Mouse (Mus musculus) thymus, postnatal 14 days (tissue): ENCODE results near the gene Rbm24.

Experiments
- DNase-seq: peaks from one replicate; pipeline ENCODE4 v3.0.0; 2021

Gene Rbm24

GRCm38 (mm10) chr13:46418141-46418601 is at the start of gene Rbm24:
Gene Rbm24, plus strand, starts transcription at chr13:46418434.
- peak; percentile 79 for DNase-seq

- DNase-seq, result no peak
Observed at GRCm38 (mm10) chr13:46372884-46373283, 45.4 kb upstream of the Rbm24 start.

GRCm38 (mm10) chr13:46375371-46375770 is 42.9 kb upstream of the Rbm24 start:
- DNase-seq, result no peak

- no peak for DNase-seq
Observed at GRCm38 (mm10) chr13:46387396-46387795, 30.8 kb upstream of the Rbm24 start.

DNA sequence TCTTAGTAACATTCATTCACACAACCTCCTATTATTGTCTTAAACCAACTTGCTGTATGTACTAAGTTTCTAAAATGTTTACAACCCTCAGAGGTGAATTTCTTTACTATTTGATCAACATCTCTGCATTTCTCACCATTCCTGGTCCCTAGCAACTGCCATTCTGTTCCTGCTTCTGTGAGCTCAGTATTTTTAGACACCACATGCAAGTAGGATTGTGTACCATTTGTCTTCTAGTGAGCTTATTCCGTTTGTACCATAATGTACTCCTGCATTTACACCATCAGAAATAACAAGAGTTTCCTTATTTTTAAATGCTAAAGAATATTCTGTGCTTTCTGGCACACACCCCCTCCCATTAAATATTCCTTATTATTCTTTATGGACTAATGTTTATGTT is 26.6 kb upstream of the Rbm24 start:
- DNase-seq, result no peak

DNA sequence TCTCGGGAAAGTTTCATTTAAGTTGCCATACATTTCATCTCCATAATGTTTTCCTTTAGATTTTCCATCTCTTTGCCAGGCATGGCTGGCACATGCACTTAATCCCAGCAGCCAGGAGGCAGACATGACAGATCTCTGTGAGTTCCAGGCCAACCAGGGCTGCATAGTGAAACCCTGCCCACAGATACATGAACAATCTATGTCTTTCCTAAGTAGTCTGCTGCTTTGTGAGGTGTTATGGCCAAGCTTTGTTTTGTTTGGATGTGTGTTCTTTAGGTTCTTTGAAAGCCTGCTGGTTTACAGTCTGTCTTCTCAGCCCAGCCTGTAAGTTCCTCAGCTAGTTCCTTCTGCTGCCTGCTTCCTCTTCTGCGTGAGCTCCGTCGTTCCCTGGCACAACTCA is 25.3 kb upstream of the Rbm24 start:
- DNase-seq, result no peak

DNA sequence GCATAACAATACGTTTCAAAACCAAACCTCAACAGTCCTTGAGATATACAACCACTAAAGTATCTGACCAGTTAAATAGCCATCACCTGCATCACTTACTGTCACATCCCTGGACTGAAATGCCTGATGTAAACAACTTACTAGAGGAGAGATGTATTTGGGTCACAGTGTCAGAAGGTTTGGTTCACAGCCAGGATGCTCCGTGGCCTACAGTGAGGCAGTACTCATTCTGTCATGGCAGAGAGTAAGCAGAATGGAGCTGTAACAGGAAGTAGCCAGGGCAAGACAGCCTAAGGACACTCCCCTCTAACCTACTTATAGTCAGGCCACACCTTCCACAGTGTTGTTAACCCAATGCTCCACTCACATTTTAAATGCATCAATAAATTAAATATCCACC is 24.3 kb upstream of the Rbm24 start:
- DNase-seq, result no peak

DNA sequence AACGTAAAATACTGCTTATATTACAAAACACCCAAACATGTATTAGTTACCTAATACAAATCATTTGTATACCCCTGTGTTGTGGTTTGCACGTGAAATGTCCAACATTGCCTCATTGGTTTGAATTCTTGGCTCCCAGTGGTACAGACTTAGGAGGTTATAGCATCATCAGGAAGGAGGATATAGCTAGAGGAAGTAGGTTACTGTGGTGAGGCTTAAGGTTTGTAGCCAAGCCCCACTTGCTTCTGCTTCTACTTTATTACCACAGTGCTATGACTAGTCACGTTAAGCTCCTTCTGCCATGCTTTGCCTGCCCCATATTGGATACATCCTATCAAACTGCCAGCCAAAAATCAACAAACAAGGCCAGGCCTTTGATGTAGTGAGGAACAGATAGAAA is 21.0 kb upstream of the Rbm24 start:
- no peak for DNase-seq

DNA sequence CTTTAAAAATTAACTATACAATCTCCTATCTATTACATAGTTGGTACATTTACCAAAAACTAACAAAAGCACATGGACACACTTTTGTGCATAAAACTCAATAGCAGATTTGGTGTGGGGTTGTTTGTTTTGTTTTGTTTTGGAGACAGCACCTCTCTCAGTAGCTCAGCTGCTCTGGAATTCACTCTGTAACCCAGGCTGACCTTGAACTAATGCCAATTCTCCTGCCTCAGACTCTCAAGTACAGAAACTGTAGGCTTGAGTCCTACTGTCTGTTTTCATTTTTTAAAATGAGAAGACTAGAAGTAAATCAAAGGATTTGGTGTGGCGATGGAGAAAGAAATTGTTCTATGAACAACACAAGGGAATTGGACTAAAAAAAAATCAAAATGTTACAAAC is 11.1 kb upstream of the Rbm24 start:
- no peak for DNase-seq

- DNase-seq, result no peak
Observed at GRCm38 (mm10) chr13:46412247-46412646, 6.0 kb upstream of the Rbm24 start.

GRCm38 (mm10) chr13:46413588-46413987 is 4.6 kb upstream of the Rbm24 start:
- DNase-seq, result peak; percentile 13

GRCm38 (mm10) chr13:46414050-46414449 is 4.2 kb upstream of the Rbm24 start:
- peak; percentile 52 for DNase-seq

GRCm38 (mm10) chr13:46416021-46416420 is 2.2 kb upstream of the Rbm24 start:
- no peak for DNase-seq

DNA sequence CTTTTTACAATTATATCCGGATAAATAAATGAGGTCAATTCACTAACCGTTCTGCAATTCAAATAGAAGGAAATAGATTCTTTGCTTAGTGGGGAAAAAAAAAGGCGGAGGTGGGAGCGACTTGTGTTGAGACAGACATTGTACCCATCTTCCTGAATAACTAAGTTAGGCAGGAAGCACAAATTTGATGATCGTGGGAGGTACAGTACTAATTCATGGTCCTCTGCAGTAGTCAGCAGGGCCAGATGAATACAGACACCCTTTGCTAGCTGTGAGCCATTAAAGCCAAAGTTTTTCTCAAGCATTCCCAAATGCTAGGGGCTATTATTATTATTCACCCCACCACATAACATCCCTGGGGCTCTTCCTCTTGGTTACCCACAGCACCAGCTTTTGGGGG is 640 bp upstream of the Rbm24 start:
- no peak for DNase-seq

- peak; percentile 46 for DNase-seq
Observed at GRCm38 (mm10) chr13:46418731-46419545, 704 bp downstream of the Rbm24 start.

DNA sequence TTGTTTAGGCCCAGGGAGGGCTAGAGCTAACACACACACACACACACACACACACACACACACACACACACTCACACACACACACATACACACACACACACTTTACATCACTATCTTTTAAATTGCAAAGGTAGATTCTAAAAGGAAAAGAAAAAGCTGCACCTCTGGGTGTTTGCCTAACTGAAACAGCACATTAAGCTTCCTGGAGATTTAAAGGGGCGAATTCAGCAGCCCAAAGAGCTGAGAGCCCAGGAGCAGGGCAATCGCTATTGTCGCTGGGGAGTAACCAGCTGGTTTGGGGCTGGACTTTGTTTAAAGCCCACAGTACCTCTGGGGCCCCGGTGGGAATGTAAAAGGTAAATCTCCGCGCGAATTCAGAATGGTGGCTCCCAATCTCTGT is 1.4 kb downstream of the Rbm24 start:
- no peak for DNase-seq

DNA sequence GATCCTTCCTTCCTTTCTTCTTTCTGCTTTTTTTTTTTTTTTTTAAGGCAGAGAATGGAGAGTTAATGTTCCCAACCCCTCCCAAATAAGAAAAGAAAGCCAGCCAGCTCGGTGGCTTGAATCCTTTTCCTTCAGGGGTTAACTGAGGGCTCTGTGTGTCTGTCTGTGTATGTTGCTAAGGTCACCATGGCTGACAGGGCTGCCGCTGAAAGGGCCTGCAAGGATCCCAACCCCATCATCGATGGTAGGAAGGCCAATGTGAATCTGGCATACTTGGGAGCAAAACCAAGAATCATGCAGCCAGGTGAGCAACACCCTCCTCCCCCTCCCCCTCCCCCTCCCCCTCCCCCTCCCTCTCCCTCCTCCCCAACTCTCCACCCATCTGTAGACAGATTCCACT is 1.9 kb downstream of the Rbm24 start:
- no peak for DNase-seq

DNA sequence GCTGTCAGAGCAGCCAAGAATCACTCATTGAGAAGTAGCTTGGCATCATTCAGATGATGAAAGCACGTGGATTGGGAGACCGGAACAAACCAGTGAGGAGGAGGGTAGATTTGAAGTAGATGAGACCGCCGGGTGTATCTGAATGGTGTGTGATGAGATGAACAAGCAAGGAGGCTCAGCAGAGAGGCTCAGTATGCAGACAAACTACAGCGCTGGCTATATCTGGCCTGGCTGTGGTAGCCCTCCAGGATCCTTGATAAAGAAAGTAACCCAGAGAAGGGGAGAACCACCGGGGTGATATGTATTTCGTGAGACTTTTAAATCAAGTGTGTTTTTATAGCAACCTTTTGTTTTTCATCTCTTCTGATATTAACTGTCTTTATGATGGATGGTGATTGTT is 5.6 kb downstream of the Rbm24 start:
- DNase-seq, result no peak

DNA sequence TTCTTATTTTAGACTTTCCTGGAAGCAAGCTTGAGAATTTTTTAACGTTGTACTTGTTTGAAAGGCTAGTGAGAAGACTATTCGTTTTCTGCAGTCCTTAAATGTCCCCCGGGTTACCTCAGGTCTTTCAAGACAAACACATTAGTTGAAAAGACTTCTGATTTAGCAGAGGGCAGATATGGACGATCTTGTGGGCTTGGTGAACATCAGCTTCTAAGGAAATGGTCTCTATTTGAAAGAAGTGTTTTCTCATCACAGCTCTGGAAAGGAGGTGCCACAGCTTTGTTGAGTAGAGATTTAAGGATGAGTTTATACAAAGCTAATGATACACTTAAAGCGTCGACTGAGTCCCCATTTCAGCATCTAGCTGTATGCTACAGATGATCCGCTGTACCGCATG is 6.1 kb downstream of the Rbm24 start:
- DNase-seq, result no peak

- DNase-seq, result no peak
Observed at GRCm38 (mm10) chr13:46426651-46427269, 8.5 kb downstream of the Rbm24 start.

GRCm38 (mm10) chr13:46428964-46429363 is 10.7 kb downstream of the Rbm24 start:
- no peak for DNase-seq

DNA sequence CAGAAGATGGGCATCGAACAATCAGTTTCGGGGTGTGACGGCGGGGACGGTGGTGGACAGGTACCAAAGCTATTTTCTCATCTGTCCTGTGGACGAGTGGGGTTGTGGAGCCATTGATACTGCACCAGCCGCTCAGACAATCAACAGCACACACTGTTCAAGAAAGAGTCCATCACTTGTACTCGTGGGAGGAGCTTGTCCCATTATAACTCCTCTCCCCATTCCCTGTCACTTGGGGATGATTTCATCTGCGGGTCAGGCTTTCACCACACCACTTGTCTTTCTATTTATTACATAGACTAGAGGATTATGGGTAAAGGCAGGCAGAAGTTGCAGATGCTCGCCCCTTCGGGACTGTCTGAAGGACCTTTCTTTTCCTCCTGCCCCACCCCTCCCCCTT is 11.6 kb downstream of the Rbm24 start:
- no peak for DNase-seq

GRCm38 (mm10) chr13:46433880-46434560 is 15.8 kb downstream of the Rbm24 start:
- no peak for DNase-seq

DNA sequence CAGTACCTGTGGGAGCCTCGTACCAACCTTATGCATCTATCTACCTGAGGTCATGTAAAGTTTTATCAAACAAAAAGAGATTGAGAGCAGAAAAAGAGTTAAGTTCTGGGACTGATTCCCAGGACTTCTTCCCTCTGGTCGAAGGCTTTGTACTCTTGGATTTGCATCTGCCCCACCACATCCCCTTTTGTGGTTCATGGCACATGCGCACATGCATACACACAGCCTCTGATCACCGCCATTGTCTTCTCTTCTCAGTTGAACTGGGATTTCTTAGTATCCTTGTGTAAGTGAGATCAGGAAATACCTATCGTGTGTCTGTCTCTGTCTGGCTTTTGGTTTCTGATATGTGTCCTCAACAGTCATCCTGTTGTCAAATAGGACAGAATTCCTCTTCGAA is 20.7 kb downstream of the Rbm24 start:
- DNase-seq, result no peak
